Mouse (Mus musculus): ENCODE measurements around the gene Prg3. TPM values are rescaled to one million over a fixed set of nuclear protein-coding genes. Genes with fewer than 3 reads are reported as not detected.

The Prg3 gene
- 10.6 and 22.8 TPM in 2 replicates for polyA plus RNA-seq (2011; ENCODE audit: insufficient read depth, insufficient read length, low replicate concordance, missing spikeins)

GRCm38 (mm10) chr2:84987930-84988329 lies at the start of gene Prg3:
Gene Prg3, plus strand, starts transcription at chr2:84988215.
- Histone ChIP-seq H3K27ac (ENCODE audit: control insufficient read depth, insufficient read depth, low read depth, low read length, poor library complexity) (0 out of 2 replicates have a peak within 1 kb of the TSS, but pooled peaks have one; percentile 2), H3K4me1 (ENCODE audit: control insufficient read depth, insufficient read depth, low read length) (no peaks in the 10 kb centered on the region; the same call in 1 of the 2 replicates), H3K4me3 (replicated peaks; ENCODE audit: control insufficient read depth, low read depth, low read length) (no peak within 1 kb of the TSS)
- TF ChIP-seq POLR2A (IDR thresholded peaks at IDR 0.05; ENCODE audit: borderline replicate concordance, control insufficient read depth, low read depth, low read length) (no peak), CTCF (IDR thresholded peaks at IDR 0.05; ENCODE audit: control insufficient read depth, insufficient read depth, low read length) (no peak)
- WGBS, result 0% methylated on average over 1 of the region's 1 CpGs

DNA sequence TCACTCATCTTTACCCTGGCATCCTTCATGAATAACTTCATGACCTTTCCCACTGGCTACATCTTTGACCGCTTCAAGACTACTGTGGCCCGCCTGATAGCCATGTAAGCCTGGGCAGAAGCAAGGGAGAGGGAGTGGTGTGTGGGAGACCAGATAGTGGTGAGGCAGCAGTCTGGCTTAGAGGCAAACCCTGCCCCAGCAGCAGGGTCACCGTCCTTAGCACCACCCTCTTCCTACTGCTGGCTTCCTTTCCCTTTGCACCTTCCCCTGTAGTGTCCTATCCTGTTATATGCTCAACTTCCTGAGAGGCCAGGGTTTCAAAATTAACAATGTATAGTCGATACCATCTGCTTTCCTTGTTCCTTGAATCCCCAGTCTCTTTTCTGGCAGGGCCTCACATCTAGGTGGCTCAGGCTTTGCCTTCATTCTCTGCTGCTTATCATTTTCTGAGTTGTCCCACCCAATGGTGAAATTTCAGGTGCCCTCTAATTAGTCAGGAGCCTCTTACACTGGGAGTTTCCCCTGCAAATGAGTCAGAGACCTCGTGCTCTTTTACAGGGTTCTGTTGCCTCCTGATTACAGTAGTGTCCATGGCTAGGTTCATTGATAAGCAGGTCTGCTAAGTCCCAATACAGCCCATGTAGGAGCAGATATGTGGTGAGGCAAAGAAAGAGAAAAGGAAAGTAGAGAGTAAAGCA lies 49.6 kb upstream of the Prg3 start:
- Histone ChIP-seq H3K4me3 (replicated peaks; ENCODE audit: control insufficient read depth, low read depth, low read length) (peak overlapping the region; percentile 79), H3K4me1 (ENCODE audit: control insufficient read depth, insufficient read depth, low read length) (peaks cover 6% of the 10 kb centered on the region), H3K27ac (ENCODE audit: control insufficient read depth, insufficient read depth, low read depth, low read length, poor library complexity) (peak overlapping the region; percentile 97)
- TF ChIP-seq CTCF (IDR thresholded peaks at IDR 0.05; ENCODE audit: control insufficient read depth, insufficient read depth, low read length) (no peak), POLR2A (IDR thresholded peaks at IDR 0.05; ENCODE audit: borderline replicate concordance, control insufficient read depth, low read depth, low read length) (peak; percentile 89)
- 10% methylated on average over 5 of the region's 5 CpGs for WGBS

DNA sequence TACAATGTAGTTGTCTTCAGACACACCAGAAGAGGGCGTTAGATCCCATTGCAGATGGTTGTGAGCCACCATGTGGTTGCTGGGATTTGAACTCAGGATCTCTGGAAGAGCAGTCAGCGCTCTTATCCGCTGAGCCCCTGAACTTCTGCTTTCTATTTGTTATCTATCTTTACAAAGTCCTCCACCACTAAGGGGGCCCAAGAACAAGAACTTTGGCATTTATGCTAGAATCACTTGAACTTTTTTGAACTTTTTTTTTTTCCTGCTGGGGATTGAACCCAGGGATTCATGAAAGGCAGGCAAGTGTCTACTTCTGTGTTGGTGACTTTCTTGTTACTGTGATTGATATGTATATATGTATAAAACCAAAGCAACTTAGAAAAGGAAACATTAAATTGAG lies 48.7 kb upstream of the Prg3 start:
- WGBS, result 40% methylated on average over 3 of the region's 3 CpGs
- Histone ChIP-seq H3K4me1 (ENCODE audit: control insufficient read depth, insufficient read depth, low read length) (peaks cover 6% of the 10 kb centered on the region), H3K27ac (ENCODE audit: control insufficient read depth, insufficient read depth, low read depth, low read length, poor library complexity) (peak overlapping the region; percentile 65; the same call in 1 of the 2 replicates), H3K4me3 (replicated peaks; ENCODE audit: control insufficient read depth, low read depth, low read length) (peak overlapping the region; percentile 39)
- TF ChIP-seq POLR2A (IDR thresholded peaks at IDR 0.05; ENCODE audit: borderline replicate concordance, control insufficient read depth, low read depth, low read length) (no peak), CTCF (IDR thresholded peaks at IDR 0.05; ENCODE audit: control insufficient read depth, insufficient read depth, low read length) (no peak)

GRCm38 (mm10) chr2:84939711-84940110 lies 48.3 kb upstream of the Prg3 start:
- WGBS, result 73% methylated on average over 6 of the region's 6 CpGs
- H3K4me3 ChIP-seq (replicated peaks; ENCODE audit: control insufficient read depth, low read depth, low read length), result peak overlapping the region; percentile 39
- peaks cover 6% of the 10 kb centered on the region for H3K4me1 ChIP-seq (ENCODE audit: control insufficient read depth, insufficient read depth, low read length)
- no peak for TF ChIP-seq POLR2A (IDR thresholded peaks at IDR 0.05; ENCODE audit: borderline replicate concordance, control insufficient read depth, low read depth, low read length)
- no peak for TF ChIP-seq CTCF (IDR thresholded peaks at IDR 0.05; ENCODE audit: control insufficient read depth, insufficient read depth, low read length)
- peak overlapping the region; percentile 65 for H3K27ac ChIP-seq (ENCODE audit: control insufficient read depth, insufficient read depth, low read depth, low read length, poor library complexity)

- H3K27ac ChIP-seq (ENCODE audit: control insufficient read depth, insufficient read depth, low read depth, low read length, poor library complexity), result no peak overlapping the region
Observed at GRCm38 (mm10) chr2:84941332-84941731, 46.7 kb upstream of the Prg3 start.

DNA sequence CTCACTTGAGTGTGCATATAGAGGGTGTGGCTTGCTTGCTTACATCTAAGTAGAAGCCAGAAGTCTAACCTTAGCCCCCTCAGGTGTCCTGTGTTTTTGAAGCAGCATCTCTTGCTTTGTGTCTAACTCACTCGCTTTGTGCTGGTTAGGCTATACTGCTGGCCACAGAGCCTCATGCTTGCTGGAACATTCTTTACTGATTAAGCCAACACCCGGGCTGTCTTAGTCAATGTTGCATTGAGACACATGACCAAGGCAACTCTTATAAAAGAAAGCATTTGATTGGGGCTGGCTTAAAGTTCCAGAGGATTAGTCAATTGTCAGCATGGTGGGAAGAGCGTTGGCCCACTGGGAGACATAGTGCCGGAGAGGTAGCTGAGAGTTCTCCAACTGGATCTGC lies 46.2 kb upstream of the Prg3 start:
- TF ChIP-seq CTCF (IDR thresholded peaks at IDR 0.05; ENCODE audit: control insufficient read depth, insufficient read depth, low read length), result no peak
- TF ChIP-seq POLR2A (IDR thresholded peaks at IDR 0.05; ENCODE audit: borderline replicate concordance, control insufficient read depth, low read depth, low read length), result no peak
- peaks cover 6% of the 10 kb centered on the region for H3K4me1 ChIP-seq (ENCODE audit: control insufficient read depth, insufficient read depth, low read length)

More at GRCm38 (mm10) chr2:84941332-84941731, 46.7 kb upstream of the Prg3 start:
- 42% methylated on average over 2 of the region's 2 CpGs for WGBS
- H3K4me1 ChIP-seq (ENCODE audit: control insufficient read depth, insufficient read depth, low read length), result peaks cover 6% of the 10 kb centered on the region
- H3K4me3 ChIP-seq (replicated peaks; ENCODE audit: control insufficient read depth, low read depth, low read length), result no peak overlapping the region
- TF ChIP-seq POLR2A (IDR thresholded peaks at IDR 0.05; ENCODE audit: borderline replicate concordance, control insufficient read depth, low read depth, low read length), result no peak
- TF ChIP-seq CTCF (IDR thresholded peaks at IDR 0.05; ENCODE audit: control insufficient read depth, insufficient read depth, low read length), result no peak

GRCm38 (mm10) chr2:84947154-84947771 lies 40.8 kb upstream of the Prg3 start:
- Histone ChIP-seq H3K27ac (ENCODE audit: control insufficient read depth, insufficient read depth, low read depth, low read length, poor library complexity) (no peak overlapping the region), H3K4me1 (ENCODE audit: control insufficient read depth, insufficient read depth, low read length) (no peaks in the 10 kb centered on the region; the same call in 1 of the 2 replicates), H3K4me3 (replicated peaks; ENCODE audit: control insufficient read depth, low read depth, low read length) (no peak overlapping the region)
- no peak for TF ChIP-seq CTCF (IDR thresholded peaks at IDR 0.05; ENCODE audit: control insufficient read depth, insufficient read depth, low read length)
- TF ChIP-seq POLR2A (IDR thresholded peaks at IDR 0.05; ENCODE audit: borderline replicate concordance, control insufficient read depth, low read depth, low read length), result no peak
- 82% methylated on average over 3 of the region's 3 CpGs for WGBS

More for the DNA sequence above, 46.2 kb upstream of the Prg3 start:
- WGBS, result 85% methylated on average over 4 of the region's 4 CpGs
- no peak overlapping the region for H3K4me3 ChIP-seq (replicated peaks; ENCODE audit: control insufficient read depth, low read depth, low read length)
- H3K27ac ChIP-seq (ENCODE audit: control insufficient read depth, insufficient read depth, low read depth, low read length, poor library complexity), result no peak overlapping the region

- H3K4me1 ChIP-seq (ENCODE audit: control insufficient read depth, insufficient read depth, low read length), result no peaks in the 10 kb centered on the region
- no peak for TF ChIP-seq CTCF (IDR thresholded peaks at IDR 0.05; ENCODE audit: control insufficient read depth, insufficient read depth, low read length)
- TF ChIP-seq POLR2A (IDR thresholded peaks at IDR 0.05; ENCODE audit: borderline replicate concordance, control insufficient read depth, low read depth, low read length), result no peak
- WGBS, result 96% methylated on average over 7 of the region's 7 CpGs
- no peak overlapping the region for H3K27ac ChIP-seq (ENCODE audit: control insufficient read depth, insufficient read depth, low read depth, low read length, poor library complexity)
- H3K4me3 ChIP-seq (replicated peaks; ENCODE audit: control insufficient read depth, low read depth, low read length), result no peak overlapping the region
Observed at GRCm38 (mm10) chr2:84948252-84948651, 39.8 kb upstream of the Prg3 start.

Measured in bone marrow, adult 2 months (tissue).